Mouse (Mus musculus) forelimb bud, embryonic 11.5 days (tissue): ENCODE measurements around the gene Cplane1.

Experiments used
- DNase-seq: peaks from one replicate; pipeline ENCODE4 v3.0.0-alpha.2; 2012; ENCODE audit warnings: low read depth, low spot score

The Cplane1 gene

GRCm38 (mm10) chr15:8294150-8294549 lies 125.2 kb downstream of the Cplane1 start:
- DNase-seq: no peak

GRCm38 (mm10) chr15:8302944-8303343 lies 134.0 kb downstream of the Cplane1 start:
- DNase-seq: no peak

GRCm38 (mm10) chr15:8305474-8305873 lies 136.6 kb downstream of the Cplane1 start:
- DNase-seq: no peak

- no peak for DNase-seq
Measured at GRCm38 (mm10) chr15:8317381-8317780, 148.5 kb downstream of the Cplane1 start.

GRCm38 (mm10) chr15:8319191-8319590 lies 150.3 kb downstream of the Cplane1 start:
- DNase-seq: no peak
